Mouse (Mus musculus) frontal cortex, postnatal 14 days (tissue): ENCODE results near the gene Aspscr1.

Source experiments
- DNase-seq, 2 experiments: peaks; one replicate each; pipeline ENCODE4 v3.0.0; 2022; ENCODE audit warnings: low spot score in 2 of 2

Aspscr1 gene

GRCm38 (mm10) chr11:120733521-120733920, 60.7 kb downstream of the Aspscr1 start:
- no peak for DNase-seq

GRCm38 (mm10) chr11:120736424-120736823, 63.7 kb downstream of the Aspscr1 start:
- no peak for DNase-seq

GRCm38 (mm10) chr11:120740981-120741380, 68.2 kb downstream of the Aspscr1 start:
- DNase-seq: no peak

GRCm38 (mm10) chr11:120744121-120744701, 71.4 kb downstream of the Aspscr1 start:
- DNase-seq: no peak

GRCm38 (mm10) chr11:120747974-120748373, 75.2 kb downstream of the Aspscr1 start:
- no peak for DNase-seq

GRCm38 (mm10) chr11:120749430-120749829, 76.7 kb downstream of the Aspscr1 start:
- DNase-seq: no peak

- DNase-seq: no peak
These were observed 78.8 kb downstream of the Aspscr1 start for GRCm38 (mm10) chr11:120751606-120752005.
